Mouse (Mus musculus) liver, embryonic 16.5 days (tissue): ENCODE results near the gene Acap2. TPM values are rescaled to one million over a fixed set of nuclear protein-coding genes. Genes with fewer than 3 reads are reported as not detected.

Experiments
- ATAC-seq: fragments of 200-750 bp; cut with Nextera tagmentation; 2 replicates; pipeline ENCODE4 v1.8.0; 2017; ENCODE audit warnings: low read depth, mild to moderate bottlenecking, moderate number of reproducible peaks, moderate library complexity
- H3K27ac ChIP-seq: fragments of 300-500 bp; sonication (generic); 2 replicates; pipeline ENCODE4 v1.5.1; 2014; ENCODE audit warnings: mild to moderate bottlenecking, low read length
- H3K27me3 ChIP-seq: fragments of 300-500 bp; sonication (generic); 2 replicates; pipeline ENCODE4 v1.6.1; 2014; ENCODE audit warnings: low read depth, low read length, mixed read lengths; ENCODE audit not compliant: control insufficient read depth, insufficient read depth
- H3K36me3 ChIP-seq: fragments of 300-500 bp; sonication (generic); 2 replicates; pipeline ENCODE4 v1.6.1; 2014; ENCODE audit warnings: mild to moderate bottlenecking; ENCODE audit not compliant: control insufficient read depth, insufficient read depth
- H3K4me1 ChIP-seq: fragments of 300-500 bp; sonication (generic); 2 replicates; pipeline ENCODE4 v1.6.1; 2014; ENCODE audit warnings: low read depth, low read length, mixed read lengths; ENCODE audit not compliant: control insufficient read depth
- H3K4me2 ChIP-seq: fragments of 300-500 bp; sonication (generic); 2 replicates; pipeline ENCODE4 v1.6.1; 2014; ENCODE audit warnings: low read depth, low read length, mixed read lengths
- H3K4me3 ChIP-seq: fragments of 300-500 bp; sonication (generic); 2 replicates; pipeline ENCODE4 v1.5.1; 2014; ENCODE audit warnings: low read depth, mild to moderate bottlenecking, low read length
- H3K9ac ChIP-seq: fragments of 300-500 bp; sonication (generic); 2 replicates; pipeline ENCODE4 v1.6.1; 2014; ENCODE audit warnings: low read depth, low read length
- H3K9me3 ChIP-seq: fragments of 300-500 bp; sonication (generic); replicated peaks from 2 replicates; pipeline ENCODE4 v1.6.1; 2016; ENCODE audit warnings: low read length; ENCODE audit not compliant: control insufficient read depth
- WGBS: fragments of 180-500 bp; shearing (Covaris S2); extraction: QIAGEN DNeasy Blood & Tissue Kit; methylation state at CpG from one replicate; pipeline ENCODE4 v1.1.7; 2014; ENCODE audit not compliant: insufficient replicate concordance; 5-methylcytosine and 5-hydroxymethylcytosine counted together
- polyA plus RNA-seq: library from polyadenylated mRNA; unstranded; fragments of >200 nt; fragmentation: Nextera tagmentation; extraction: Ambion mirVana; gene quantifications from 2 replicates; pipeline ENCODE4 v1.2.1, GENCODE M21; 2015

Gene Acap2
- polyA plus RNA-seq, 1 experiment from 2014 or later: 5.6 TPM

GRCm38 (mm10) chr16:31074324-31074908 is 126.6 kb downstream of the Acap2 start:
- WGBS: 47% methylated on average over 3 of the region's 3 CpGs

DNA sequence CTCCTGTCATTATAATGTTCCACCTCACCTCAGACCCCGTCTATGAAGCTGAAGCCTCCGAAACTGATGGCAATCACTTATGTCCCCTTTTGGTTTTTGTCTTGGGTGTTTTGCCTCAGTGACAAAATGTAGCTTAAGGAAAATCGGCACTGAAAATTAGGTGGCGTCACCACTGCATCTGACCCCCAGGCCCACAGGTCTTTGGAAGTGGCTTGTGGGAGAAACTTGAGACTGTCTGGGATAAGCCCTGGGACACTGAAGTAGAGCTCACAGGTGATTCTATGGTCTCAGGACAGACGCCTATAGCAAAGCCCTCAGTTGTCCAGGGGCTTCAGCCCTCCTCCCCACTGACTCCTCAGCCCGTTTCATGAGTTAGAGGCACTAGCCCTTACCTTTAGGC is 129.3 kb downstream of the Acap2 start:
- no peak overlapping the region for H3K4me2 ChIP-seq
- ATAC-seq: no peak
- H3K36me3 ChIP-seq: no peaks in the 10 kb centered on the region
- H3K27ac ChIP-seq: no peak overlapping the region
- peaks cover 6% of the 10 kb centered on the region for H3K4me1 ChIP-seq
- H3K4me3 ChIP-seq: no peak overlapping the region
- H3K9ac ChIP-seq: no peak overlapping the region
- 70% methylated on average over 6 of the region's 6 CpGs for WGBS
- H3K27me3 ChIP-seq: no peaks in the 10 kb centered on the region
- no peaks in the 10 kb centered on the region for H3K9me3 ChIP-seq

More at GRCm38 (mm10) chr16:31074324-31074908, 126.6 kb downstream of the Acap2 start:
- Histone ChIP-seq H3K27ac (no peak overlapping the region), H3K9ac (no peak overlapping the region), H3K4me1 (no peaks in the 10 kb centered on the region), H3K36me3 (no peaks in the 10 kb centered on the region), H3K9me3 (no peaks in the 10 kb centered on the region), H3K27me3 (no peaks in the 10 kb centered on the region), H3K4me2 (no peak overlapping the region), H3K4me3 (no peak overlapping the region)
- no peak for ATAC-seq

DNA sequence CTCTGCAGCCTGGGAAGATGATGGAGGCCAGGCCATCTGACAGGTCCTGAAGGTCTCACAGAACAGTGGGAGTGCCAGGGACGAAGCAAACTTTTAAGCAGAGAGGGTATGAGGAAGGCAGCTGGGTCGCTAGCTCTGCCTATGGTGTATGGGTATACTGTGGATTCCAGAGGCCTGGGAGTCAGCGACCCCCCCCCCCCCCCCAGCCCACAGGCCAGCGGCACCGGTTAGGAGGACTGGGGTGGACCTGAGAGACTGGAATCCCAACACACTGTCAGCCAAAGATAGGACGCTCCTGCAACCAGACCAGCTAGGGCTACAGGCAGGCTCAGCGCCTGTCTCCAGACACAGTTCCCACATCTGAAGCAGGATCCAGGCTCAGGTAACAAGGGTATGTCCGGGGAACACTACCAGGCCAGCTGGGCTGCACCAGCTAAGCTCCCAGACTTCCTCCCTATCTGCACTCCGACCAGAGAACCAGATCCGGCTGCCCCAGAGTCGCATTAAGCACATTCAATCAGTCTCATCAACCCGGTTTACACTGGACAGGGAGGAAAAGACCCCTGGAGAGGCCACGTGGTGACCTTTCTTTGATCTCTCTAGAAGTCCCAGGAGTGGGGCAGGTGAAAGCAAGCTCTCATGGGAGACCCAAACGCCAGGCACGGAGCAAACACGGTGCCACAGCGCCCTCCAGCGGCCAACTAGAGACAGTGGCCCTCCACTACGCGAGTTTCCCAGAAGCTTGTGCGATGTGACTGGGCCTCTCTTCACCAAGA is 130.5 kb downstream of the Acap2 start:
- ATAC-seq: peak; percentile 31
- Histone ChIP-seq H3K27me3 (no peaks in the 10 kb centered on the region), H3K9ac (no peak overlapping the region), H3K9me3 (no peaks in the 10 kb centered on the region), H3K4me2 (peak overlapping the region; percentile 45), H3K4me1 (peaks cover 13% of the 10 kb centered on the region), H3K4me3 (no peak overlapping the region), H3K27ac (no peak overlapping the region), H3K36me3 (no peaks in the 10 kb centered on the region)
- 17% methylated on average over 19 of the region's 21 CpGs for WGBS

DNA sequence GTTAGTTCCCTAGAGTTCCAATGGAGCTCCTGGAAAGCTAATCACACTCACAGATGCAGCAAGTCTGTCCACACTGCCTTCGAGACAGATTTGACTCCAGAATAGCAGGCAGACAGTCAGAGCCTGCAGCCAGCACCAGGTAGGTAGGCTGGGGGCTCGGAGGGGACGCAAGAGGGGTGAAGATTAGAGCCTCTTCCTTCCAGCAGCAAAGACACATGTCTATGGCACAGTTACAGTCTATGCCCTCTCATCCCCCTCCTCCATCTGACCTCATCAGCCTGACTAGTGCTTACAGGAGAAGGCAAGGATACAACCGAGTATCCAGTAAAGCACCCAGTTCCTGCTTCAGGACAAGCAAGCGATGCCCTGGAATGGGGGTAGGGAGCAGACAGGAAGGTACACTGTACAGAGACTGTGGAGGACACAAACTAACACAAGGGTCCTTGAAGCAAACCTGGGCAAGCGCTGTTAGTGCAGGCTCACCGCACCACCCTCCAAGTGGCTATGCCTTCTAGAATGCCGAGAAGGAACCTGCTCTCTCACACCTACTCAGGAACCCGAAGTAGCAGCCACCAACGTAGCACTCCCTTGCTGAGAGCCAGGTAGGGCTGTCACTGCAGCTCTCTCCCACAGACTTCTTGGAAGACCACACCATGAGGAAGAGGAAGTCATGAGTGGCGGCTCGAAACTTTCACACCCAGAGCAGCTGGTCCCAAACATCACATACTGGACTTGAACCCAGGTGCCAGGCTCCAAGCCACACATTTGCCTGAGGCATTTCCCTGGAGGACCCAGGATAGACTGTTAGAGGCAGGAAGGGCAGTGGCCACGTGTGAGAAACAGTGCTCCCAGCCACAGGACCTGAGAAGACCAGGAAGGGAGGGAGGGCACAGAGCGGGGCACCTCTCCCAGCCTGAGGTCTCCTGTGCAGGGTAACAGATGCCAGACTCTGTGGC is 131.6 kb downstream of the Acap2 start:
- 60% methylated on average over 14 of the region's 14 CpGs for WGBS
- no peak overlapping the region for H3K27ac ChIP-seq
- ATAC-seq: no peak
- no peaks in the 10 kb centered on the region for H3K36me3 ChIP-seq
- H3K4me1 ChIP-seq: peaks cover 13% of the 10 kb centered on the region
- no peak overlapping the region for H3K9ac ChIP-seq
- no peak overlapping the region for H3K4me3 ChIP-seq
- no peaks in the 10 kb centered on the region for H3K9me3 ChIP-seq
- no peak overlapping the region for H3K4me2 ChIP-seq
- no peaks in the 10 kb centered on the region for H3K27me3 ChIP-seq

DNA sequence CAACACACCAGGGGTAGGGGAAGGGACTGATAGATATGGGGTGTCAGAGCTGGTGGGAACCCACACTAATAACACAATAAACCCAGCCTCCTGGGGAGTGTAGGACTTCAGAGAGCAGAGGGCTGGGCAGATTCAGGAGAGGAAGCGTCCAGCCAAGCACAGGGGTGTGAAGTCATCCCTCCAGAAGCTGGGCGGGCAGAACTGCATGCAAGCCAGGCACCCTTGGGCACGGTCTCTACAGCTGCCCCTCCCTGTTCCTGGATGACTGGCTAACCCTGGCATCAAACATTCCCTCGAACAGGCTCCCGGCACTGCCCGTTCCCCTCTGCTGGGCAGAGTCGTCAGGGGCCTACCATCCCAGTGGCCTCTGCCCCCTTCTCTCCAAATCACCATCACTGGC is 132.8 kb downstream of the Acap2 start:
- no peak overlapping the region for H3K4me2 ChIP-seq
- 81% methylated on average over 7 of the region's 7 CpGs for WGBS
- no peaks in the 10 kb centered on the region for H3K27me3 ChIP-seq
- no peak for ATAC-seq
- H3K36me3 ChIP-seq: no peaks in the 10 kb centered on the region
- H3K4me1 ChIP-seq: peaks cover 13% of the 10 kb centered on the region
- no peak overlapping the region for H3K9ac ChIP-seq
- no peak overlapping the region for H3K27ac ChIP-seq
- H3K9me3 ChIP-seq: no peaks in the 10 kb centered on the region
- no peak overlapping the region for H3K4me3 ChIP-seq

- Histone ChIP-seq H3K4me3 (peak overlapping the region; percentile 31; the same call in 1 of the 2 replicates), H3K4me2 (peak overlapping the region; percentile 46), H3K36me3 (no peaks in the 10 kb centered on the region), H3K4me1 (peaks cover 13% of the 10 kb centered on the region), H3K9me3 (no peaks in the 10 kb centered on the region), H3K27ac (peak overlapping the region; percentile 64), H3K9ac (peak overlapping the region; percentile 31; the same call in 1 of the 2 replicates), H3K27me3 (no peaks in the 10 kb centered on the region)
- peak; percentile 53 for ATAC-seq
- 16% methylated on average over 15 of the region's 15 CpGs for WGBS
Observed at GRCm38 (mm10) chr16:31066344-31067098, 134.5 kb downstream of the Acap2 start.

- Histone ChIP-seq H3K4me2 (no peak overlapping the region), H3K9me3 (no peaks in the 10 kb centered on the region), H3K36me3 (no peaks in the 10 kb centered on the region), H3K27ac (no peak overlapping the region), H3K4me3 (no peak overlapping the region), H3K4me1 (peaks cover 13% of the 10 kb centered on the region), H3K9ac (no peak overlapping the region), H3K27me3 (no peaks in the 10 kb centered on the region)
- 57% methylated on average over 6 of the region's 6 CpGs for WGBS
- ATAC-seq: no peak
Observed at GRCm38 (mm10) chr16:31064782-31065181, 136.3 kb downstream of the Acap2 start.

DNA sequence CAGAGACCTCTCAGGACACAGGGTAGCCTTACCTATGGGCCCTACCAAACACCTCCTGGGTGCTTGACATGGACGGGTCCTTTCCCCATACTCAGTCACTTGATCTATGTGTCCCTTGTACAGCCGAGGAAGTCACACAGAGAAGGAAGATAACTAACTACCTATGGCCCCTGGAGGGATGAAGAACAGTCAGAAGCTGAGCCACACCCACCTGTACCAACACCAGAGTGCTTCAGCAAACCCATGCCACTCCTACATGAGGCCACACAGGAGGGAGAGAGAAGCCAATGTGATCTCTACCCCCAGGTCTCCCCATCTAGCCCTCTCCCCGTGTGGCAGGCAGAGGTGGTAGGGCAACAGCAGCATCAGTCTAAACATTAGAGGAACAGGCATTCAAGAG is 138.1 kb downstream of the Acap2 start:
- ATAC-seq: no peak
- Histone ChIP-seq H3K4me1 (peaks cover 13% of the 10 kb centered on the region), H3K4me2 (no peak overlapping the region), H3K4me3 (no peak overlapping the region), H3K36me3 (no peaks in the 10 kb centered on the region), H3K9me3 (no peaks in the 10 kb centered on the region), H3K9ac (no peak overlapping the region), H3K27me3 (no peaks in the 10 kb centered on the region), H3K27ac (no peak overlapping the region)
- 44% methylated on average over 3 of the region's 3 CpGs for WGBS
